Mouse (Mus musculus) liver, adult 2 months (tissue): ENCODE results near the gene Diras1. TPM values are rescaled to one million over a fixed set of nuclear protein-coding genes. Genes with fewer than 3 reads are reported as not detected.

Experiments used
- DNase-seq: peaks from one replicate; pipeline ENCODE4 v3.0.0-alpha.2; 2011; ENCODE audit warnings: low read depth, low spot score; ENCODE audit errors: extremely low read depth
- H3K27ac ChIP-seq: fragments of 200-500 bp; replicated peaks from 2 replicates; pipeline ENCODE4 v1.5.1; 2012; ENCODE audit warnings: low read depth, mild to moderate bottlenecking, control low read depth, inconsistent platforms, low read length; ENCODE audit not compliant: insufficient read depth
- H3K27me3 ChIP-seq: fragments of 200-500 bp; 2 replicates; pipeline ENCODE4 v1.6.1; 2012; ENCODE audit warnings: mild to moderate bottlenecking, moderate library complexity, low read length, inconsistent platforms; ENCODE audit not compliant: control insufficient read depth, insufficient read depth
- H3K36me3 ChIP-seq: fragments of 200-500 bp; 2 replicates; pipeline ENCODE4 v1.6.1; 2012; ENCODE audit warnings: low read length, inconsistent platforms; ENCODE audit not compliant: control insufficient read depth, insufficient read depth
- H3K4me1 ChIP-seq: fragments of 200-500 bp; 2 replicates; pipeline ENCODE4 v1.6.1; 2011; ENCODE audit warnings: low read length; ENCODE audit not compliant: control insufficient read depth, insufficient read depth
- H3K4me3 ChIP-seq: fragments of 200-500 bp; 2 replicates; pipeline ENCODE4 v1.5.1; 2011; ENCODE audit warnings: low read depth, mild to moderate bottlenecking, control low read depth, low read length, moderate library complexity; ENCODE audit not compliant: insufficient read depth
- H3K79me2 ChIP-seq: fragments of 200-500 bp; 2 replicates; pipeline ENCODE4 v1.6.1; 2012; ENCODE audit warnings: inconsistent platforms, mild to moderate bottlenecking, low read length, moderate library complexity; ENCODE audit not compliant: control insufficient read depth, insufficient read depth
- H3K9ac ChIP-seq: fragments of 200-500 bp; 2 replicates; pipeline ENCODE4 v1.6.1; 2012; ENCODE audit warnings: low read depth, mild to moderate bottlenecking, control low read depth, inconsistent platforms, low read length
- CTCF ChIP-seq: fragments of 200-500 bp; IDR thresholded peaks from 2 replicates; pipeline ENCODE4 v1.5.1; 2011; ENCODE audit warnings: low read depth, low read length, control low read depth
- POLR2A ChIP-seq: fragments of 200-500 bp; IDR thresholded peaks from 2 replicates; pipeline ENCODE4 v1.6.1; 2011; ENCODE audit warnings: low read length, control low read depth; ENCODE audit not compliant: insufficient read depth; ENCODE audit errors: extremely low read depth
- WGBS: fragments of 180-500 bp; shearing (Covaris S2); methylation state at CpG from one replicate; pipeline ENCODE4 v1.1.7; 2018; 5-methylcytosine and 5-hydroxymethylcytosine counted together
- polyA plus RNA-seq: library from polyadenylated mRNA; depleted of rRNA; stranded (reverse); fragments of >200 nt; gene quantifications from 2 replicates; pipeline ENCODE4 v1.2.3, GENCODE M21; 2012
- total RNA-seq: library from RNA; depleted of rRNA; stranded (reverse); fragments of >200 nt; gene quantifications from 2 replicates; pipeline ENCODE4 v1.2.3, GENCODE M21; 2014

The Diras1 gene
- total and polyA plus RNA-seq, 2 experiments: not detected

- under 1% methylated on average over 35 of the region's 35 CpGs for WGBS
- Histone ChIP-seq H3K9ac (peak within 1 kb of the TSS; percentile 93), H3K36me3 (no peaks in the 10 kb centered on the region), H3K4me1 (no peaks in the 10 kb centered on the region), H3K27me3 (no peaks in the 10 kb centered on the region), H3K4me3 (peak within 1 kb of the TSS; percentile 95), H3K27ac (no peak within 1 kb of the TSS), H3K79me2 (no peaks in the 10 kb centered on the region)
- TF ChIP-seq POLR2A (0 out of 2 replicates have a peak, but pooled peaks have one; percentile 25), CTCF (no peak)
- peak; percentile 94 for DNase-seq
Observed at GRCm38 (mm10) chr10:81036988-81037580, 11.6 kb upstream of the Diras1 start, which contains the start of gene Slc39a3. TSS of gene Slc39a3 (minus strand) at chr10:81037426.

- TF ChIP-seq POLR2A: no peak
- 0 out of 2 replicates have a peak, but pooled peaks have one; percentile 17 for TF ChIP-seq CTCF
- Histone ChIP-seq H3K9ac (no peak overlapping the region), H3K36me3 (no peaks in the 10 kb centered on the region), H3K79me2 (no peaks in the 10 kb centered on the region), H3K4me1 (no peaks in the 10 kb centered on the region), H3K27ac (no peak overlapping the region), H3K27me3 (no peaks in the 10 kb centered on the region), H3K4me3 (no peak overlapping the region)
- WGBS: 78% methylated on average over 7 of the region's 7 CpGs
- DNase-seq: no peak
Observed at GRCm38 (mm10) chr10:81036251-81036650, 10.8 kb upstream of the Diras1 start.

GRCm38 (mm10) chr10:81033586-81033985 is 8.1 kb upstream of the Diras1 start:
- Histone ChIP-seq H3K4me3 (no peak overlapping the region), H3K9ac (no peak overlapping the region), H3K27me3 (no peaks in the 10 kb centered on the region), H3K36me3 (no peaks in the 10 kb centered on the region), H3K27ac (no peak overlapping the region), H3K4me1 (no peaks in the 10 kb centered on the region), H3K79me2 (no peaks in the 10 kb centered on the region)
- DNase-seq: no peak
- TF ChIP-seq CTCF: no peak
- no peak for TF ChIP-seq POLR2A
- 88% methylated on average over 10 of the region's 10 CpGs for WGBS

- TF ChIP-seq POLR2A (no peak), CTCF (no peak)
- 69% methylated on average over 10 of the region's 10 CpGs for WGBS
- Histone ChIP-seq H3K27ac (no peak overlapping the region), H3K4me1 (no peaks in the 10 kb centered on the region), H3K9ac (no peak overlapping the region), H3K79me2 (no peaks in the 10 kb centered on the region), H3K27me3 (peaks cover 13% of the 10 kb centered on the region), H3K36me3 (no peaks in the 10 kb centered on the region), H3K4me3 (no peak overlapping the region)
- DNase-seq: no peak
Observed at GRCm38 (mm10) chr10:81029031-81029430, 3.6 kb upstream of the Diras1 start.

GRCm38 (mm10) chr10:81028219-81028618 is 2.8 kb upstream of the Diras1 start:
- H3K79me2 ChIP-seq: no peaks in the 10 kb centered on the region
- no peak overlapping the region for H3K4me3 ChIP-seq
- H3K36me3 ChIP-seq: no peaks in the 10 kb centered on the region
- H3K4me1 ChIP-seq: no peaks in the 10 kb centered on the region
- H3K9ac ChIP-seq: no peak overlapping the region
- H3K27ac ChIP-seq: no peak overlapping the region
- H3K27me3 ChIP-seq: peaks cover 13% of the 10 kb centered on the region
- TF ChIP-seq POLR2A (no peak), CTCF (no peak)
- DNase-seq: no peak

- H3K9ac ChIP-seq: no peak overlapping the region
- peaks cover 17% of the 10 kb centered on the region for H3K27me3 ChIP-seq
- TF ChIP-seq CTCF: no peak
- TF ChIP-seq POLR2A: no peak
- DNase-seq: no peak
- H3K36me3 ChIP-seq: no peaks in the 10 kb centered on the region
- no peaks in the 10 kb centered on the region for H3K4me1 ChIP-seq
- H3K27ac ChIP-seq: no peak overlapping the region
- H3K4me3 ChIP-seq: no peak overlapping the region
- 59% methylated on average over 4 of the region's 4 CpGs for WGBS
- H3K79me2 ChIP-seq: no peaks in the 10 kb centered on the region
Observed at GRCm38 (mm10) chr10:81027331-81027730, 1.9 kb upstream of the Diras1 start.
